18 mouse cellular contexts compared by ENCODE assay signal in genomic region chr17:35167794-35168193, GRCm38 (mm10).
"Had no signal": no experiment of that assay in that cellular context is flagged by ENCODE, and none has a peak within 500 bp of the region (broad histone marks: within the 10 kb centered on the region; RNA-seq: fewer than 3 reads in every experiment).

No protein-coding gene starts in this region.

- DNase-seq: kidney, adult 11 months; kidney, adult 8-10 months; kidney, postnatal 10 days; kidney, postnatal 36 days; layer of hippocampus, adult 9-11 months; left cerebral cortex, postnatal 4 days; liver, postnatal 0 days; lung, embryonic 14.5 days; right cerebral cortex, postnatal 25 days; spleen, adult 18-20 months; thymus, postnatal 25 days had no signal

- H3K27ac ChIP-seq: kidney, embryonic 15.5 days; limb, embryonic 12.5 days; limb, embryonic 15.5 days; liver, embryonic 14.5 days; macrophage; midbrain, embryonic 13.5 days; stomach, embryonic 15.5 days had no signal

- H3K4me3 ChIP-seq: kidney, embryonic 15.5 days; limb, embryonic 12.5 days; limb, embryonic 15.5 days; midbrain, embryonic 13.5 days; stomach, embryonic 15.5 days had no signal
